Mouse (Mus musculus): ENCODE measurements around the gene Olfr1168. TPM values are rescaled to one million over a fixed set of nuclear protein-coding genes. Genes with fewer than 3 reads are reported as not detected.
"Not testable (repeated sequence)": the region's sequence is repeated elsewhere in the genome, so short reads cannot be mapped to it uniquely, and the experiment has no call there.

The Olfr1168 gene
- polyA plus RNA-seq (2021), result not detected

- POLR2A ChIA-PET, result no interaction called here
- no peak for DNase-seq (ENCODE audit: low read depth, low spot score)
- no peak for ATAC-seq
Measured at GRCm38 (mm10) chr2:88181580-88181979, at the start of gene Olfr1168. Gene Olfr1168 (plus strand): TSS chr2:88181880.

DNA sequence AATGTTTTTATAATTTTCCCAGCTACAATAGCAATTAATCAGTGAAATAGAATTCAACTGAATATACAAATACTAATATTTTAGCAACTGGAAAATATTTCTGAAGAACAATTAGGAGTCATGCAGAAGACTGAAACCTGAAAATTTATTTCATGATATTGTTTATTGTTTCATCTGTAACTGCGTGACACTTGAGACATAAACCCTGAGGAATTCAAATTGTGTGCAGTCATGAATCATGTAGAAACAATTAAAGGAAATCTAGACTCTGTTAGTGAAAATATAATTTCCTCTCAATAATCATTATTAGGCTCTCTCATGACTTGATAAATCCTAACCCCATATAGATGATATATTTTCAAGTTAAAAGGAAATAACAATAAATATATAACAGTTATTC, 26.6 kb upstream of the Olfr1168 start, which contains the start of gene Olfr1167:
TSS of gene Olfr1167 (minus strand) at position 101 of the 400 bp plus-strand sequence.
- ATAC-seq; in situ Hi-C loops (cut with MboI; ENCODE audit: low pct_unique_long_range_greater_than_20kb); H3K27me3 ChIP-seq; CTCF ChIA-PET; POLR2A ChIA-PET; DNase-seq (ENCODE audit: low read depth, low spot score): not testable (repeated sequence)

More at GRCm38 (mm10) chr2:88181580-88181979, at the start of gene Olfr1168:
- CTCF ChIA-PET, result no interaction called here
- H3K27me3 ChIP-seq, result no peaks in the 10 kb centered on the region
- in situ Hi-C loops (cut with MboI; ENCODE audit: low pct_unique_long_range_greater_than_20kb), result no loop called here
- no peak for TF ChIP-seq CTCF (IDR thresholded peaks at IDR 0.05)

GRCm38 (mm10) chr2:88220784-88221183, 39.1 kb downstream of the Olfr1168 start:
- in situ Hi-C loops (cut with MboI; ENCODE audit: low pct_unique_long_range_greater_than_20kb), result no loop called here
- ATAC-seq (no peak), DNase-seq (ENCODE audit: low read depth, low spot score) (no peak)
- TF ChIP-seq CTCF (IDR thresholded peaks at IDR 0.05), result no peak
- ChIA-PET POLR2A (no interaction called here), CTCF (no interaction called here)
- H3K27me3 ChIP-seq, result no peaks in the 10 kb centered on the region

- POLR2A ChIA-PET, result no interaction called here
- no peak for DNase-seq (ENCODE audit: low read depth, low spot score)
- CTCF ChIA-PET, result no interaction called here
- TF ChIP-seq CTCF (IDR thresholded peaks at IDR 0.05), result no peak
- no peaks in the 10 kb centered on the region for H3K27me3 ChIP-seq
- ATAC-seq, result no peak
- in situ Hi-C loops (cut with MboI; ENCODE audit: low pct_unique_long_range_greater_than_20kb), result no loop called here
Measured at GRCm38 (mm10) chr2:88228234-88228633, 46.6 kb downstream of the Olfr1168 start, which contains the start of gene Olfr1170. Gene Olfr1170 (minus strand): TSS chr2:88228334.

Other genes with a start within 250 kb of the Olfr1168 start
- not detected for gene Olfr1155, start 236.7 kb upstream of the Olfr1168 start, polyA plus RNA-seq (2021)
- 0.01 TPM for gene Olfr1156, start 228.8 kb upstream of the Olfr1168 start, polyA plus RNA-seq (2021)
- gene Olfr1157, start 213.6 kb upstream of the Olfr1168 start, polyA plus RNA-seq (2021), result not detected
- not detected for gene Olfr74, start 207.2 kb upstream of the Olfr1168 start, polyA plus RNA-seq (2021)
- gene Olfr1158, start 191.8 kb upstream of the Olfr1168 start, polyA plus RNA-seq (2021), result not detected
- gene Olfr1160, start 173.6 kb upstream of the Olfr1168 start, polyA plus RNA-seq (2021), result not detected
- gene Olfr1161, start 159.1 kb upstream of the Olfr1168 start, polyA plus RNA-seq (2021), result not detected
- not detected for gene Olfr73, start 144.2 kb upstream of the Olfr1168 start, polyA plus RNA-seq (2021)
- not detected for gene Olfr1162, start 130.8 kb upstream of the Olfr1168 start, polyA plus RNA-seq (2021)
- not detected for gene Olfr1163, start 110.0 kb upstream of the Olfr1168 start, polyA plus RNA-seq (2021)
- gene Olfr1164, start 87.9 kb upstream of the Olfr1168 start, polyA plus RNA-seq (2021), result not detected
- gene Olfr1166, start 53.6 kb upstream of the Olfr1168 start, polyA plus RNA-seq (2021), result not detected
- gene Olfr1167, start 26.7 kb upstream of the Olfr1168 start, polyA plus RNA-seq (2021), result not detected
- gene Olfr1170, start 46.5 kb downstream of the Olfr1168 start, polyA plus RNA-seq (2021), result not detected
- gene Olfr1173, start 98.0 kb downstream of the Olfr1168 start, polyA plus RNA-seq (2021), result 0.03 TPM
- not detected for gene Olfr1174-ps, start 133.3 kb downstream of the Olfr1168 start, polyA plus RNA-seq (2021)
- not detected for gene Olfr1175-ps, start 145.3 kb downstream of the Olfr1168 start, polyA plus RNA-seq (2021)
- gene Olfr1176, start 154.8 kb downstream of the Olfr1168 start, polyA plus RNA-seq (2021), result not detected
- gene Olfr1177-ps, start 164.6 kb downstream of the Olfr1168 start, polyA plus RNA-seq (2021), result not detected
- gene Olfr1178, start 205.2 kb downstream of the Olfr1168 start, polyA plus RNA-seq (2021), result not detected
- gene Olfr1179, start 224.6 kb downstream of the Olfr1168 start, polyA plus RNA-seq (2021), result not detected
- not detected for gene Olfr1180, start 237.3 kb downstream of the Olfr1168 start, polyA plus RNA-seq (2021)
- gene Olfr1181, start 244.3 kb downstream of the Olfr1168 start, polyA plus RNA-seq (2021), result not detected

Measured in Patski (cell line).